Mouse (Mus musculus): ENCODE results near the gene Oprm1.

Gene Oprm1

GRCm38 (mm10) chr10:6895796-6896195 is 137.5 kb downstream of the Oprm1 start:
- no peak for DNase-seq (ENCODE audit: low read depth, low spot score)

- DNase-seq (ENCODE audit: low read depth, low spot score) = no peak
Observed at GRCm38 (mm10) chr10:6896659-6897303, 138.5 kb downstream of the Oprm1 start.

DNA sequence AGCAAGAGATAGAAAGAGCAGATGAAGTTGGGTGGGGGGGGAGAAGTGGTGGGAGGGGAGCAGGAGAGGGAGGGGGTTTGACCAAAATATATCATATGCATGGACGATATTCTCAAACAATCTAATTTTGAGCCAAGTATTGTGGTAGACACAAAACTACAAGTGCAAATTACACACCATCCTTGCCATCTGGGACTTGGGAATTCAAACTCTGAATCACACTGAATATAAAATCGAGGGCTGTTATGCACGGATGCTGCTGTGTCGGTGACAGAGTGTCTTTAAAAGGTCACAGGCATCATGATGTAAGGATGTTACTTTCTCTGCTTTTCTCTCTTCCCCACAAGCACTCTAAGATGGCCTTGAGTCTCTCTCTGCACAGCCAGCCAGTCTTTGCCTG is 141.8 kb downstream of the Oprm1 start:
- no peak for DNase-seq (ENCODE audit: low read depth, low spot score)

DNA sequence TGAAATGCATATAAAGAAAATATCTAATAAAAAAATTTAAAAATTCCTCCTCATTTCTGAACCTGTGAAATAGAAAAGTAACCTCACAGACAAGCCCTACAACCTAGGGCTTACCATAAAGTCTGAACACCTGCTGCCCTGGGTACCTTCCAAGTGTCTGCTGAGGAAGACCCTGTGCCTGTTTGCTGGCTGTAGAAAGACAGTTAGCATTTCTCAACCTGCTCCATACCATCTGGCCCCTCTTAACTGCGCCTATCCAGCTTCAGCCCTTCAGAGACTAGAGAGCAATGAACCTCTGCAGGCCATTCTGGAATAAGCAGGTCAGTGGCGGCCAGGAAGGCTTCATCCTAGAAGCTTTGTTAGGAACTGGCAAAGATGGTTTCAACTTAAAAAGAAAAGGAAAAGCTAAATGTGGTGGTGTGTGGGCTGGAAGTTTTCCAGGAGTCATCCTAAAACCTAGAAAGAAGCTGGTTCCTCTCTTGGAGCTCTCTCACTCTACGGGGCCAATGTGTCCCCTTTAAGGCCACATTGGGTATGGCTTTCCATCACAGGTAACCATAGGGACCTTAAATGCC is 143.6 kb downstream of the Oprm1 start:
- DNase-seq (ENCODE audit: low read depth, low spot score) = no peak

GRCm38 (mm10) chr10:6909763-6910162 is 151.5 kb downstream of the Oprm1 start:
- no peak for DNase-seq (ENCODE audit: low read depth, low spot score)

- no peak for DNase-seq (ENCODE audit: low read depth, low spot score)
Observed at GRCm38 (mm10) chr10:6915991-6916390, 157.7 kb downstream of the Oprm1 start.

DNA sequence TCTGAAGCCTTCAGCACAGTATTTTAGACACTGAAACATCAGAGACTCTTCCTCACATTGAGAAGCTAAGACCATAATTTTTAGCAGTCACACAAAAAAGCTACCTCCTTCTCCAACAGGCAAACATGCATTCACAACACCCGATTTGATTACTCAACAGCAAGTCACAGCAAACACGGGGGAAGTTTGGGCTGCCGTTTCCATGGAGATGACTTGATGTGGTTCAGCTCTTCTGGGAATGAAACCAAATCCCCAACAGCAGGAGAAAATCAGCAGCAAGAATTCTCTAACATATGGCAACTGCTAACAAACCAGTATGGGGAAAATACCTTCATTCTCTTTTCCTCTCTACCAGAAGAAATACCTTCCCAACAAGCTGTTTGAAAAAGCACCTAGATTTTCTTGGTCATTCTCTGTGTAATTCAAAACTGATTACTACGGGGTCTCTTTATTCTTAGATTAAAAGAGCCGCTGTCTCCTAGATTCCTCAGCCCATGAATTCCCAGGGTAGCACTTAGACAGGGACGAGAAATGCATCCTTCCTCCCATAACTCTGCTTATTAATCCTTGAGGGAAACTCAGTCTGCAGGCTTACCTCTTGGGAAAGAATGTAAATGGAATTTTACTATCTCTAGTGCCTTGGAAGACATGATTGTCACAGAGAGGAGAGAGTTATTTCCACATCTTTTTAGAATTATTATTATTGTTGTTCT is 158.4 kb downstream of the Oprm1 start:
- no peak for DNase-seq (ENCODE audit: low read depth, low spot score)

DNA sequence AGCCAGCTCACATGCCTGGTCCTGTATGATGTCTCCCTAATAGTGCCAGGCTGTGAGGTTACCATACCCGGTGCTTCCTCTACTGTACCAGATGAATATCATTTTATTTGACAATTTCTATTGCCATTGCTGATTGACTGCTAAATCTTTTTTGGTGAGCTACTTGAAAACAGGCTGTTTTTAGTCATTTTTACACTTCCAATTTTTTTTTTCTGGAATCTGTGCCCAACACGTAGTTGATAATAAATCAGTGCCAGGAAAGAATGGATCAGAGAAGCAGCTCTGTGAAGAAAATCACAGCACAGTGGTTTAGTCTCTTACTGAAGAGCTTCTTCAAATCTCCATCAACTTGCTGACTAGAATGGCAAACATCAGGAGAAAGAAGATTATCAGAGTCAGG is 168.4 kb downstream of the Oprm1 start:
- no peak for DNase-seq (ENCODE audit: low read depth, low spot score)

GRCm38 (mm10) chr10:6927600-6928223 is 169.4 kb downstream of the Oprm1 start:
- DNase-seq (ENCODE audit: low read depth, low spot score) = no peak

GRCm38 (mm10) chr10:6928905-6929304 is 170.6 kb downstream of the Oprm1 start:
- no peak for DNase-seq (ENCODE audit: low read depth, low spot score)

DNA sequence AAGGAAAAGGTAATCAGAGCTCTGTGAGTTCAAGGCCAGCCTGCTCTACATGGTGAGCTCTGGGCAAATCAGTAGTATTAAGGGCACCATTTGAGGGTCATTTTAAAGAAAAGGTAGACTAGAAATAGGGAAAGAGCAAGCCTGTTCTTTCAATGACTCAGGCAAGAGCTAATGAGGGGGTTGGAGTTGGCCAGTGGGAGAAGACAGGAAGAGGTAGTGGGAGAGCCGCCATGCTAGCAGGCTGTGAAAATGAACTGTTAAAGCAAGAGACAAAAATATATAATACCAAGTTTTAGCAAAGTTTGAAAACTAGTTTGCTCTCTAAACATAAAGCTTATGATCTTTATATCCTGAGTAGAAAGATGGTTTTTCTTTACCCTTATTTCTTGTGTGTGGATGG is 172.1 kb downstream of the Oprm1 start:
- DNase-seq (ENCODE audit: low read depth, low spot score) = no peak

GRCm38 (mm10) chr10:6930889-6931288 is 172.6 kb downstream of the Oprm1 start:
- DNase-seq (ENCODE audit: low read depth, low spot score) = no peak

DNA sequence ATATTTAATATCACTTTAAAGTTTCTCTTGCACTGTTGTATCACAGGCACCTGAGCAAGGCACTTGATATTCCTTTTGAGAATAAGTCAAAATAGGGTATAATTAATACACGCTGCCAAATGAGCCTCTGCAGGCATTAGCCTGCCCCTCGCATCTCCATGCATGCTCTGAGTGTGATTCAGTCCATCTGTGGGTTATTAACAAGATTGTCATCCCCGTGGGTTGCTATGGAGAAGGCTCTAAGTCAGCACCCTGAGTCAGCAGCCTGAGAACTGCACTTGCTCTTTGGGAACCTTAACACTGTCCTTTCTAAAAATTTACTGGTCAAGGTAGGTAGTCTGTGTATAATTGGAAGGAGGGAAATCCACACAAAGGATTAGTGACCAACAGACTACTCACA is 176.5 kb downstream of the Oprm1 start:
- no peak for DNase-seq (ENCODE audit: low read depth, low spot score)

GRCm38 (mm10) chr10:6936671-6937425 is 178.5 kb downstream of the Oprm1 start:
- no peak for DNase-seq (ENCODE audit: low read depth, low spot score)

GRCm38 (mm10) chr10:6953115-6953514 is 194.8 kb downstream of the Oprm1 start:
- no peak for DNase-seq (ENCODE audit: low read depth, low spot score)

- DNase-seq (ENCODE audit: low read depth, low spot score) = no peak
Observed at GRCm38 (mm10) chr10:6954533-6954932, 196.2 kb downstream of the Oprm1 start.

DNA sequence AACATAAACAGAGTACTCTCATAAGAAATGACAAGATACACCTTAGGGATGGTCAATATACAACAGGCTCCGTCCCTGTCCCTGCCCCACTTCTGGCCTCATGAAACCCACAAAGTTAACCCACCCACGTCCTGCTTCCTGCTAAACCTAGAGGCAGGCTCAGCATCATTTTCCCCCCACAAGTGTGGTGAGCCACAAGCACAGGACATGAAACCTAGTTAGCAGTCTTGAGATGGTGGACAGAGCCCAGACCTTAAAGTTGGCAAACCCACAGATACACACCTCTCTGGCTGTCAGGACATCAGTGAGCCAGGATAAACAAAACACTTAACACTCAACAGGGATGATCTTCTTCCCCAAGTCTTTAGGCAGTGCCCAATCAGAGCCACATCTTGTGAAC is 198.1 kb downstream of the Oprm1 start:
- no peak for DNase-seq (ENCODE audit: low read depth, low spot score)

DNA sequence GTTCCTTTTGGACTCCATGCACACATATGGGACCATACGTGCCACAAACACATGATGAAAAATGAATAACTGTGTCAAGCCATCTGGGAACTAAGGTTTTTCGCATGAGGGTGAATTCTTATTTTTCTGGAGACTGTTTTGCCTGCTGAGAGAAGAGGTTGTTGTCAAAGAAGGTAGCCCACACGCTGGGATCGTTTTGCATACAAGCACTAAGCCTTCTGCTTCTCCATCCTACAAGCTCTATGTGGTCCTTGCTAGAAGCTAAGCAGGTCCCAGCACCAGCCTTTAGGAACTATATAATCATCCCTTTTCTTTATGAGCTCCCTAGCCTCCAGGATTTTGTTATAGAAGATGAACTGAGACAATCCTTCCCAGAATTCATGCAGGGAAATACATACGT is 200.5 kb downstream of the Oprm1 start:
- no peak for DNase-seq (ENCODE audit: low read depth, low spot score)

- DNase-seq (ENCODE audit: low read depth, low spot score) = no peak
Observed at GRCm38 (mm10) chr10:6967588-6968242, 209.4 kb downstream of the Oprm1 start.

- DNase-seq (ENCODE audit: low read depth, low spot score) = no peak
Observed at GRCm38 (mm10) chr10:6968334-6968733, 210.0 kb downstream of the Oprm1 start.

- no peak for DNase-seq (ENCODE audit: low read depth, low spot score)
Observed at GRCm38 (mm10) chr10:6977843-6978242, 219.5 kb downstream of the Oprm1 start.

Measured in A20 (cell line).